Mouse (Mus musculus) kidney, adult 2 months (tissue): ENCODE results near the gene Shroom2.

Experiments used
- CTCF ChIP-seq: fragments of 200-500 bp; conservative IDR thresholded peaks from 2 replicates; pipeline ENCODE4 v1.5.1; 2011; ENCODE audit warnings: low read depth, mild to moderate bottlenecking, control low read depth, low read length, moderate library complexity, mixed read lengths; ENCODE audit not compliant: insufficient read depth, insufficient read length
- POLR2A ChIP-seq: fragments of 200-500 bp; IDR thresholded peaks from one replicate; pipeline ENCODE4 v1.6.1; 2011; ENCODE audit warnings: low read depth, low read length, control low read depth

- TF ChIP-seq CTCF (no peak), POLR2A (no peak)
These were observed 52.6 kb downstream of the Shroom2 start for GRCm38 (mm10) chrX:152716693-152717092.
